Mouse (Mus musculus): ENCODE data around the gene Tmem270. TPM values are rescaled to one million over a fixed set of nuclear protein-coding genes. Genes with fewer than 3 reads are reported as not detected.

Gene Tmem270
- polyA plus RNA-seq, 1 experiment = not detected

GRCm38 (mm10) chr5:134873956-134874879, 32.3 kb downstream of the Tmem270 start:
- 61% methylated on average over 21 of the region's 21 CpGs for WGBS
- DNase-seq = peak; percentile 38

DNA sequence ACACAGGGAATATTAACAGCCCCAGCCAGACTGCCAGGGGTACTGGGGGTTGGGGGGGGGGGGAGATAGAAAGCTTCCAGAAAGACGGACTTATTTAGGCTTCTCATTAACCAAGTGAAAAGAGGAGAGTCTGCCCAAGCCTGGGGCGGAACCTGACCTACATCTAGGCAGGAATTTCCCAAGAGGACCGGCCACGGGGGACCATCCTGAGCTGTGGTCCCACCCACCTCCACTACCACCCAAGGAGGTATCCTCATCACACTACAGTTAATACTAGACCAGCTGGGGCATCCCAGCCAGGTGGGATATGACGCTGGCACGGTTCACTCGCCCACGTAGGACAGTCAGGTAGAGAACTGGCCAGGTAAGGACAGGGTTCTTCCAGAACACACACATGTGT, 33.5 kb downstream of the Tmem270 start:
- Histone ChIP-seq H3K4me1 (ENCODE audit: control insufficient read depth, insufficient read depth, low read length) (0 out of 2 replicates have a peak, but pooled peaks cover 3% of the 10 kb centered on the region), H3K4me3 (replicated peaks; ENCODE audit: extremely low read depth, low read depth, low read length) (no peak overlapping the region)
- TF ChIP-seq CTCF (IDR thresholded peaks at IDR 0.05; ENCODE audit: insufficient read depth, low read length) (no peak), POLR2A (IDR thresholded peaks at IDR 0.05; ENCODE audit: borderline replicate concordance, extremely low read depth, low read depth, low read length) (no peak)
- no peak for DNase-seq
- WGBS = 74% methylated on average over 8 of the region's 8 CpGs

More at GRCm38 (mm10) chr5:134873956-134874879, 32.3 kb downstream of the Tmem270 start:
- no peak overlapping the region for H3K4me3 ChIP-seq (replicated peaks; ENCODE audit: extremely low read depth, low read depth, low read length)
- TF ChIP-seq POLR2A (IDR thresholded peaks at IDR 0.05; ENCODE audit: borderline replicate concordance, extremely low read depth, low read depth, low read length) (no peak), CTCF (IDR thresholded peaks at IDR 0.05; ENCODE audit: insufficient read depth, low read length) (no peak)
- H3K4me1 ChIP-seq (ENCODE audit: control insufficient read depth, insufficient read depth, low read length) = 0 out of 2 replicates have a peak, but pooled peaks cover 3% of the 10 kb centered on the region

- Histone ChIP-seq H3K4me3 (replicated peaks; ENCODE audit: extremely low read depth, low read depth, low read length) (no peak overlapping the region), H3K4me1 (ENCODE audit: control insufficient read depth, insufficient read depth, low read length) (0 out of 2 replicates have a peak, but pooled peaks cover 3% of the 10 kb centered on the region)
- DNase-seq = no peak
- TF ChIP-seq POLR2A (IDR thresholded peaks at IDR 0.05; ENCODE audit: borderline replicate concordance, extremely low read depth, low read depth, low read length) = no peak
- TF ChIP-seq CTCF (IDR thresholded peaks at IDR 0.05; ENCODE audit: insufficient read depth, low read length) = no peak
- WGBS = 67% methylated on average over 5 of the region's 5 CpGs
These were observed 33.9 kb downstream of the Tmem270 start for GRCm38 (mm10) chr5:134872597-134872996.

- 54% methylated on average over 5 of the region's 5 CpGs for WGBS
- TF ChIP-seq CTCF (IDR thresholded peaks at IDR 0.05; ENCODE audit: insufficient read depth, low read length) (no peak), POLR2A (IDR thresholded peaks at IDR 0.05; ENCODE audit: borderline replicate concordance, extremely low read depth, low read depth, low read length) (no peak)
- H3K4me1 ChIP-seq (ENCODE audit: control insufficient read depth, insufficient read depth, low read length) = peaks cover 6% of the 10 kb centered on the region
- no peak for DNase-seq
- H3K4me3 ChIP-seq (replicated peaks; ENCODE audit: extremely low read depth, low read depth, low read length) = no peak overlapping the region
These were observed 38.0 kb downstream of the Tmem270 start for GRCm38 (mm10) chr5:134868506-134868905.

DNA sequence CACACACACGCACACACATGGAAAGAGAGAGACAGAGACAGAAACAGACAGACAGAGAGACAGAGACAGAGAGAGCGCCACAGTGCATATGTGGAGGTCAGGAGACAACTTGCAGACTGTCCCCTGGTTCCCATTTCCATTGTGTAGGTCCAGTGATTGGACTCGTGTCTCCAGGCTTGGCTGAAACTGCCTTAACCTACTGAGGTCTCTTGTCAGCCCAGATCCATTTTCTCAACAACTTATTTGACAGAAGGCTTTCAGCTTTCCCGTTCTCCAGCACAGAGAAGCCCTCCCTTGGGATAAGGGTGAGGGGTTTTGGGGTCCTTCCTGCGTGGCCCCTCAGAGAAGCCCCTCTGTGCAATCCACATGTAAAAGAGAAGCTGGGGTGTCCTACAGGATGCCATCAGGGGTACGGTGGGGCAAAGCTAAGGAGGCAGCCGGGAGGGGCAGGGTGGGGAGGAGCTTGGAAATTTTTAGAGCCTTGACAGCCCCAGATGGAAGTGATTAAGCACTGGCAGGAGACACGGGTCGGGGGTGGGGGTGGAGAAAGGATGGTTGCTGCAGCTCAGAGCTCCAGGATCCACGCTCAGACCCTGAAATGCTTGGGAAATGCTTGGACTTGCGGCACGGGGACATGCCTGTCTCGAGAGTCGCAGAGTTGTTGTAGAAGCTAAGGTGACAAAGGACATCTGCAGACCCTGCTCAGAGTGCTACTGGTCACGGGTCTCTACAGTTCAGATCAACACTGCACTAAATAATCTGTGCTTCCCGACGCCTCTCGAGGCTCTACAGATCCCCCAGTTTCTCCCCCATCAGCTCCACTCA, 39.0 kb downstream of the Tmem270 start:
- no peak for DNase-seq
- no peak for TF ChIP-seq POLR2A (IDR thresholded peaks at IDR 0.05; ENCODE audit: borderline replicate concordance, extremely low read depth, low read depth, low read length)
- TF ChIP-seq CTCF (IDR thresholded peaks at IDR 0.05; ENCODE audit: insufficient read depth, low read length) = no peak
- peaks cover 3% of the 10 kb centered on the region for H3K4me1 ChIP-seq (ENCODE audit: control insufficient read depth, insufficient read depth, low read length)
- H3K4me3 ChIP-seq (replicated peaks; ENCODE audit: extremely low read depth, low read depth, low read length) = no peak overlapping the region
- WGBS = 50% methylated on average over 18 of the region's 18 CpGs

GRCm38 (mm10) chr5:134865158-134865557, 41.4 kb downstream of the Tmem270 start:
- Histone ChIP-seq H3K4me3 (replicated peaks; ENCODE audit: extremely low read depth, low read depth, low read length) (no peak overlapping the region), H3K4me1 (ENCODE audit: control insufficient read depth, insufficient read depth, low read length) (peaks cover 3% of the 10 kb centered on the region)
- 64% methylated on average over 8 of the region's 8 CpGs for WGBS
- TF ChIP-seq POLR2A (IDR thresholded peaks at IDR 0.05; ENCODE audit: borderline replicate concordance, extremely low read depth, low read depth, low read length) = no peak
- no peak for TF ChIP-seq CTCF (IDR thresholded peaks at IDR 0.05; ENCODE audit: insufficient read depth, low read length)
- DNase-seq = no peak

DNA sequence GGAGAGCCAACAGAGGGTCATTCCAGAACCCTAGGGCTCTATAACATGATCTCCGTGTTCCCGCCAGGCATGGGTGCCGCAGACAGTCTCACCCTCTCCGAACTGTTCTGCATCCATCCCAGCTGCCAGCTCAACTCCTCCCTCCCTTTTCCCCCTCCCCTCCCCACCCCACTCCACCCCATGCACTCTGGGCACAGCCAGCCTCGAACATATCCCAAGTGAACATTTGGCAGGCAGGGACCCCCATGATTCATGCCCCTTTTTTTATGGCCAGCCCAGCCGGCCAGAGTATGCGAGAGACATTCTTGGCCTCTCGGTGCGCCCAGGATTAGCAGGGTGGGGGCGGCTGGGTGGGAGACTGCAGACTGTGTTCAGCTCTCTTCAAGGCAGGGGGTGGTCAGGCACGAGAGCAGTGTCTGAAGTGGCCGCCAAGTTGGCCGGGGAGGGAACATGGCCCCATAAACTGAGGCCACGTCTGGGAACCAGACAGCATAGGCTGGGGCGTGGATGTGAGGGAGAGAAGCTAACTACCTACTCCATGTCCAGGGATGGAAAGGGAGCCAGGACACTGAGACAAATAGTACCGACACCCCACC, 44.5 kb downstream of the Tmem270 start:
- H3K4me3 ChIP-seq (replicated peaks; ENCODE audit: extremely low read depth, low read depth, low read length) = no peak overlapping the region
- H3K4me1 ChIP-seq (ENCODE audit: control insufficient read depth, insufficient read depth, low read length) = peaks cover 3% of the 10 kb centered on the region
- WGBS = 75% methylated on average over 16 of the region's 16 CpGs
- DNase-seq = no peak
- no peak for TF ChIP-seq CTCF (IDR thresholded peaks at IDR 0.05; ENCODE audit: insufficient read depth, low read length)
- no peak for TF ChIP-seq POLR2A (IDR thresholded peaks at IDR 0.05; ENCODE audit: borderline replicate concordance, extremely low read depth, low read depth, low read length)

DNA sequence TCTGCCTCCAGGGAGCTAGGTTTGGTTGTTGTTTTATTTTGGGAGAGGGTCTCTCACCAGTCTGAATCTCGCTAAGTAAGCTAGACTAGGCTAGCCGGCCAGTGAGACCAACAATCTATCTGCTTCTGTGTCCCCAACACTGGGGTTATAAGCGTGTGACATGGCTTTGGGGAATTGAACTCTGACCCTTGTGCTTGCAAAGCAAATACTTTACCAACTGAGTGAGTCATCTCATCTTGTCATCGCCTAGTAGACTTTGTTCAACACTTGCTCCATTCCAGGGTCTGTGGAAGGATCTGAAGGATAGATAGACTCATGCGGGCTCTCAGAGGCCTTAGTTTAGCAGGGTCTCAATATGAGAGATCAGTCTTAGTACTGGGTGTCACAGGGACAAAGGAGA, 47.3 kb downstream of the Tmem270 start:
- Histone ChIP-seq H3K4me3 (replicated peaks; ENCODE audit: extremely low read depth, low read depth, low read length) (no peak overlapping the region), H3K4me1 (ENCODE audit: control insufficient read depth, insufficient read depth, low read length) (no peaks in the 10 kb centered on the region)
- TF ChIP-seq CTCF (IDR thresholded peaks at IDR 0.05; ENCODE audit: insufficient read depth, low read length) = no peak
- TF ChIP-seq POLR2A (IDR thresholded peaks at IDR 0.05; ENCODE audit: borderline replicate concordance, extremely low read depth, low read depth, low read length) = no peak
- DNase-seq = no peak
- 76% methylated on average over 5 of the region's 5 CpGs for WGBS

DNA sequence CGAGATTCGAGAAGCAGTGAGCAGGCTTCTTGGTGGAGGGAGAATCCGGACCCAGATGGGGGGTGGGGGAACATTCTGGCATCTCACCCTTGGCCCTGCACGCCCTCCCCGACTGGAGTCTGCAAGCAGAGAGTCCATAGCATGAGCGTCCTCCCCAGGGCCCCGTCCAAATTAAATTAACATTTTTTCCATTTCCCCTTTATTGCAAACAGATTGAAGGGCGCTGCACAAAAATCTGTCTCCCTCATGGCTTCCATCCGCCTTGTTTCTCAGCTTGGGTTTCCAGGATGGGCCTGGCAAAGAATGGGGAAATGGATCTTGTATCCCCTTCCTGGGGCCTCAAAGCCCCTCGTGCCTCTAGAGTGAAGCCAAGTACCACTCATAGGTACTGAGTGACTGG, 48.2 kb downstream of the Tmem270 start:
- WGBS = 89% methylated on average over 10 of the region's 10 CpGs
- TF ChIP-seq CTCF (IDR thresholded peaks at IDR 0.05; ENCODE audit: insufficient read depth, low read length) (no peak), POLR2A (IDR thresholded peaks at IDR 0.05; ENCODE audit: borderline replicate concordance, extremely low read depth, low read depth, low read length) (no peak)

More for the DNA sequence above, 48.2 kb downstream of the Tmem270 start:
- DNase-seq = no peak
- Histone ChIP-seq H3K4me1 (ENCODE audit: control insufficient read depth, insufficient read depth, low read length) (no peaks in the 10 kb centered on the region), H3K4me3 (replicated peaks; ENCODE audit: extremely low read depth, low read depth, low read length) (no peak overlapping the region)

All from lung, adult 2 months (tissue).